17 mouse cellular contexts compared by ENCODE assay signal in genomic region chr2:26074551-26074950, GRCm38 (mm10).
"Had no signal": no experiment of that assay in that cellular context is flagged by ENCODE, and none has a peak within 500 bp of the region (broad histone marks: within the 10 kb centered on the region; RNA-seq: fewer than 3 reads in every experiment).

No protein-coding gene starts in this region.

- H3K9me3 ChIP-seq: neural tube, embryonic 12.5 days; neural tube, embryonic 13.5 days; neural tube, embryonic 15.5 days; stomach, embryonic 15.5 days had no signal

- H3K4me3 ChIP-seq: neural tube, embryonic 12.5 days; neural tube, embryonic 13.5 days; neural tube, embryonic 15.5 days; stomach, embryonic 15.5 days had no signal

- H3K4me2 ChIP-seq: neural tube, embryonic 12.5 days; neural tube, embryonic 13.5 days; neural tube, embryonic 15.5 days; stomach, embryonic 15.5 days had no signal

- DNase-seq: retina, postnatal 1 day; right cerebral cortex, adult 18-20 months; right cerebral cortex, postnatal 14 days; right cerebral cortex, postnatal 25 days; right cerebral cortex, postnatal 4 days; spleen, adult 18-20 months; thymus, adult 18-20 months; thymus, adult 2 months; thymus, postnatal 14 days; thymus, postnatal 25 days; thymus, postnatal 36 days; thymus, postnatal 4 days had no signal

- H3K36me3 ChIP-seq: neural tube, embryonic 13.5 days; neural tube, embryonic 15.5 days; stomach, embryonic 15.5 days had no signal

- H3K27me3 ChIP-seq: neural tube, embryonic 12.5 days; neural tube, embryonic 13.5 days; neural tube, embryonic 15.5 days; stomach, embryonic 15.5 days had no signal

- H3K4me1 ChIP-seq: neural tube, embryonic 12.5 days; neural tube, embryonic 13.5 days; neural tube, embryonic 15.5 days; stomach, embryonic 15.5 days had no signal

- H3K9ac ChIP-seq: neural tube, embryonic 12.5 days; neural tube, embryonic 13.5 days; neural tube, embryonic 15.5 days; stomach, embryonic 15.5 days had no signal

- H3K27ac ChIP-seq: neural tube, embryonic 12.5 days; neural tube, embryonic 13.5 days; neural tube, embryonic 15.5 days; stomach, embryonic 15.5 days; stomach, postnatal 0 days had no signal
